Mouse (Mus musculus) cerebellum, postnatal 36 days (tissue): ENCODE results near the gene Ubiad1.

Experiments used
- DNase-seq, 2 experiments: peaks; one replicate each; pipeline ENCODE4 v3.0.0; 2021 to 2022; ENCODE audit warnings: mixed read lengths in 2 of 2

The Ubiad1 gene

GRCm38 (mm10) chr4:148444250-148444967 is at the start of gene Ubiad1:
TSS of gene Ubiad1 (minus strand) at chr4:148444771.
- DNase-seq = peak; percentile 78 to 83

DNA sequence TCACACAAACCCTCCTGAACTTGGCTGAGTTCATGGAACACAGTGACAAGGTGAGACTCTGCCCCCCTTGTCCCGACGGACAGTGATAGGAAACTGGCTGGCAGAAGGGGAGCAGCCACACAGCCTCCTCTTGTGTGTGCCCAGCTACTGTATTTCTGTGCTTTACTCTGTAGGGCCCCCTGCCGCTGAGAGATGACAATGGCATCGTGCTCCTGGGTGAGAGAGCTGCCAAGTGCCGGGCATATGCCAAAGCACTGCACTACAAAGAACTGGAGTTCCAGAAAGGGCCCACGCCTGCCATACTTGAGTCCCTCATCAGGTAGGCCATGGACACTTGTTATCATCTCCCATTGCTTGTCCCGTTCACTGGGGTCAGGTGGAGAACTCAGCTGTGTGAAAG is 46.9 kb upstream of the Ubiad1 start:
- DNase-seq = peak; percentile 68 to 72

DNA sequence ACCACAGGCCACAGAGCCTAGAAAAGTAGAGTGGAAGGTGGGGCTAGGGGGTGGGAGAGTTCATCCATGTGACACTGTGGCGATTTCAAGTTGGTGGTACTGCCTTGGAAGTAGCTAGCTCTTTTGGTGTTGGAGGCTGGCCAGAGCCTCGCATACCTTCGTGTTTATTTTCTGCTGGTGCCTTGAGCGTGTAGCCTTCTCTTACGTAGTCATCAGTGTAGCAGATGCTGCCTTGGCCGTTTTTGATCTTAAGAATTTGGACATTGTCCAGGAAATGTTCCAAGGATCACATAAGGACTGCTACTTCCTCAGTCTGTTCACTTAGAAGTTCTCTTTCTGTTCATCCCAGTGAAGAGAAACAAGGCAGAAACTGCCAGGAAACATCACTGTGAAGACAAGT is 45.9 kb upstream of the Ubiad1 start:
- DNase-seq = no peak

GRCm38 (mm10) chr4:148487841-148488240 is 43.3 kb upstream of the Ubiad1 start:
- DNase-seq = no peak

- DNase-seq = no peak
These were observed 39.9 kb upstream of the Ubiad1 start for GRCm38 (mm10) chr4:148484511-148484910.

DNA sequence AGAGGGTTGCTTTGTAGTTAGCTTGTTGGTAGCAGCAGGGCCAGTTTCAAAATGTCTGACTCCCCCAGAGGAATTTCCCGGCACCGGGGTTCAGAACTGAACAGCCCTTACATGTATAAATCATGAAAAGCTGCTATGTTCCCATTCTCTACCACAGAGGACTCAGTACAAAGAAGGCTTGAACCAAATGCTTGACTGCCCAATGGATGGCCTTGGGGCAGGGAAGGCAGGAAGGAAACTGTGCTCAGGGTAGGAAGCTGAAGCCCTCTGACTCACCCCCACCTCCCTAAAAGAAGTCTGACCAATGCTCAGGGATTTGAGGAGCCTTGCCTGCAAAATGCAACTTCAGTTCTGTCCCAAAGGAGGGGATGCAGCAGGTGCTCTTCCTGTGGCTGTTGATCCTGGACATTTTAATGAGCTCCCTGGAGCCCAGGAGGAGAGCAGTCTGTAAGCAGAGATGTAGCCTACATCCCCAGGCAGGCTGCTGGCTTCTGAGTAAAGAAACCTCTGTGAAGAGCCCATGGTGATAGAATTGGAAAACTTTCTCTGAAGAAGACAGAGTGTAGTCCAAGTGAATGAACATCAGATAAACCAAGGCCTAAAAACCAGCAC is 37.1 kb upstream of the Ubiad1 start:
- DNase-seq = no peak

GRCm38 (mm10) chr4:148480245-148480644 is 35.7 kb upstream of the Ubiad1 start:
- no peak for DNase-seq

- DNase-seq = no peak
These were observed 28.9 kb upstream of the Ubiad1 start for GRCm38 (mm10) chr4:148473496-148473895.

- no peak for DNase-seq
These were observed 28.0 kb upstream of the Ubiad1 start for GRCm38 (mm10) chr4:148472436-148473174.

DNA sequence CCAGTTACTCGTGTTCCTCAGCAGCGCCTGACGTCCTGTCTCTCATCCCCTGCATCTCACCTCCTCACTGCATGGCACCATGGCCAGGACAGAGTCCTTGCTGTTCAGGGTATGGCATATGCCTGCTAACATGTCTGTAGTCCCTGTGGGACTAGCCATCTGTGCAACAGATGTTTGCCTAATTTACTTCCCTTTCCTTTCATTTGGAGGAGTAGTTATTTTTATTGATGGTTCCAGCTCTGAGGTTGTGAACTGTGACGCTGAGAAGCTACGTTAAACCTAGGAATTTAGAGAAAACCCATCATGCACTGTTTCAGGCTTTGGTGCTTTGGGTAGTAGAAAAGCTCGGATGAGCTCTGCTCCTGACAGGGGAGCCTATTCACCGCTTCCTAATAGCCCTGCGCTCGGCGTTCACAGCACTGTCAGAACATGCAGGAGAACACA is 26.8 kb upstream of the Ubiad1 start:
- no peak for DNase-seq

DNA sequence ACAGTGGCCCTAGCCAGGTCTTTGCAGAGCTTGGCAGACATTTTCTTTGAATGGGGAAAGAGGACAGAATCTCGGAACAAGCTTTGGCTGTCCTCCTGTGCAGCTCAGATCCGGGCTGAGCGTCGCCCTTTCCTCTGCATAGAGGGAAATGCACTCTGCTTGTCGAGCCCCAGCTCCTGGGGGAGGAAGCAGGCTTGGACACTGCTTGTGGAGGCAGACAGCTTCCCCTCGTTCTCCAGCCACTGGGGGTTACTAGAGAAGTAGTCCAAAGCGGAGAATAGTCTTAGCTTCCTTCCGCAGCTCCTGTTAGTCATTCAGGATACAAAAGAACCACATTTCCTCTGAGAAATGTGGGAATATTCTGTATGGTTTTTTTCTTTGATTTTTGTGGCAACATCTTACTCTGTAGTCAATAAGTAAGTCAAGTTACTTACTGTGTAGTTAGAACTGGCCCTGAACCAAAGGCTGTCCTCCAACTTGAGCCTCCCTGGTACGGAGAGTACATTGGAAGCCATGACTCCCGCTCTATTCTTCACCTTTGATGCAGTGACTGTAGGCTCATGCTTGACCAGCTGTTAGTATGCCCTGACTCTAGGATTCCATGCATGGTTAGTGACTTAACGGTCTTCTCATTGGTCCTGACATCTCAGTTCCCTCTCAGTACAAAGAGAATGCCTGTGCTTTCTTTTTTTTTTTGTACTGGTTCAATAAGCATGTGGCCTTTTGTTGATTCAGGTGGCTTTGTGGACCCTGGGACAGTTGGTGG is 25.1 kb upstream of the Ubiad1 start:
- DNase-seq = no peak

GRCm38 (mm10) chr4:148468396-148468795 is 23.8 kb upstream of the Ubiad1 start:
- no peak for DNase-seq

DNA sequence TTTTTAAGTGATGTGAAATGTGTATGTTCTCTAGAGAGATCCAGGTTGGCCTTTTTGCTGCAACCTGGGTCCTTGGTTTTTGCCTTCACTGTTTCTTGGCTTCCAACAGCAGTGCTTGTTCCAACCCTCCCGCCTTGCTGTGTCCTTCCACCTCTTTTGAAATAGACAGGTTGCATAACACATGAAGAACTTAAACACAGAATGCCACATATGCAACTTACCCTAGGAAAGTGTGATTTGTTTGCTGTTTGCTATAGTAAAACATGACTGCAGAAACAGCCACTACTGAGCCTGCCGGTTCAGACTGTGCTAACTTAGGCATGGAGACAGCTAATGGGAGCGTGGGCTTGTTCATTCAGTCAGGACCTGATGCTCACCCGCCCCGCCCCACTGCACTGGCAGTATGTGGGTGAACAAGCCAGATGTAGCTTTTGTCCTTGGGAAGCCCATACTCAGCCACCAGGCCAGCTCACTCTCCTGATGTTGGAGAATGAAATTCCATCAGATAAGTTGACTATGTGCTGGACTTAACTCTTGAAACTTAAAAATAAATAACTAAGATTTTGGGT is 22.0 kb upstream of the Ubiad1 start:
- no peak for DNase-seq

- DNase-seq = no peak
These were observed 20.3 kb upstream of the Ubiad1 start for GRCm38 (mm10) chr4:148464869-148465268.

- DNase-seq = no peak
These were observed 19.7 kb upstream of the Ubiad1 start for GRCm38 (mm10) chr4:148464301-148464700.

DNA sequence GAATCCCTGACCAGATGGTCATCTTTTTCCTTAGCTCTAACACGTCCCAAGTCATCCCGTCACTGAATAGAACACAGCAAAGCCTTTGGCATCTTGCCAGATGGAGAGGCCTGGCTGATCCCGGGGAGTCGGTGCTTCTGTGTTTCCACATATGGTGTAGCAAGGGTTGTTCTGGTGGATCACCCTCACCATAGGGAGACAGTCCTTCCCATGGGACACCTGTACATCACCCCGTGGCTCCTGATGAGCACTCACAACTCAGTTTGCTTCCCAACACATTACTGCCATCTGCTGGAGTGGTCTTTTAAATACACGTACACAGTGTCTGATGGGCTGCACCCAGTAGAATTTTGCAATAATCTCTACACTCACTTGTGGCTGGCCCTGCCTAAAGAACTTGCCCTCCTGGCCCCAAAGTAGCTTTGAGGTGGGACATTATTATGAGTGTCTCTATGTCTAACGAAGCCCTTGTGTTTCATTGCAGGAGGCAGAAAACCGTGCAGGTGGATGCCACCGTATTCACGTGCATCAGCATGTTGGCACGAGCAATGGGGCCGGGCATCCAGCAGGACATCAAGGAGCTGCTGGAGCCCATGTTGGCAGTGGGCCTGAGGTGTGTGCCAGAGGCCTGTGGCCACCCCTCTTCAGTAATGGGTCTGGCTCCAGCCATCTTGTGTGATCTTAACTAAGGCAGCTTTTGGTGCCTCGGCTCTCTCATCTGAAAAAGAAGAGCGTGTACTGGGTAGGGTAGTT is 18.8 kb upstream of the Ubiad1 start:
- peak; percentile 58 to 66 for DNase-seq

DNA sequence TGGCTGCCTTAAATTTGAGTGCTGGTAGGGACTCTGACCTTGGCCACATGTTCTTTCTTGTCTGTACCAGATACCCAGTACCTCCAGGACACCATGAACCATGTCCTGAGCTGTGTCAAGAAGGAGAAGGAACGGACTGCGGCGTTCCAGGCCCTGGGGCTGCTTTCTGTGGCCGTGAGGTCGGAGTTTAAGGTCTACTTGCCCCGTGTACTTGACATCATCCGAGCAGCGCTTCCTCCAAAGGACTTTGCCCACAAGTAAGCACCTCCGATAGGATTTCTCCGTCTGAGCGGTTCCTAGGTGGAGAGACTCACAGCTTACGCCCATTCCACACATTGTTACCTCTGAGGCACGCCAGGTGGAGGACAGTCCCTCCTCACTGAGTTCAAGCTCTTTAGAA is 18.1 kb upstream of the Ubiad1 start:
- DNase-seq = peak in 1 of 2 experiments; percentile 9

- DNase-seq = no peak
These were observed 17.2 kb upstream of the Ubiad1 start for GRCm38 (mm10) chr4:148461772-148462171.

GRCm38 (mm10) chr4:148460656-148461284 is 16.2 kb upstream of the Ubiad1 start:
- DNase-seq = no peak

DNA sequence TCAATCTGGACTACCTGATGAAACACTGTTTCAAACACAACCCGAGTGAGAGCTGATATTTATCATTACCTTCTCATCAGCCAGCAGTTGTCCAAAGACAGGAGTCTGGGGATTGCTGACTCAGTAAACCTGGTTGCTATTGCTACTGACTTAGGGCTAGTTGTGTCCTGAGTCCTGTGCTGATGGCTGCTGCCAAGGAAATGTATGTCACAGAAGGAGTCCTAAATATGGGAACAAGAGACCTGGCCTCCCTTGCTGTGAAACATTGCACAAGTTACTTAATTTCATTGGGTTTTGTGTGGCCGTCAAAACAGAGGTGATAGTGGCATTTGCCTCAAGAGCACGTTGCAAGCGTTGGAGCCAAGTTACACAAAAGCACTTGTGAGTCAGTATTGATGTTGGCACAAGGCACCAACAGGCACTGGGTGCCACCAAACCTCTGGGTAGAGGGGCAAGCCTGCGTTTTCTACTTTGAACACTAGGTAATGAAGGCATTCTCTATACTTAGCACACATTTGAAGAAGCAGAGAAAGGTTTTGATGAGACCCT is 11.0 kb upstream of the Ubiad1 start:
- DNase-seq = no peak

GRCm38 (mm10) chr4:148453707-148454106 is 9.1 kb upstream of the Ubiad1 start:
- DNase-seq = no peak
